Mouse (Mus musculus) cerebellum, adult 8-10 months (tissue): Measurements from ENCODE around the gene Noxa1.

Experiments
- DNase-seq: peaks from one replicate; pipeline ENCODE4 v3.0.0; 2022

Gene Noxa1

DNA sequence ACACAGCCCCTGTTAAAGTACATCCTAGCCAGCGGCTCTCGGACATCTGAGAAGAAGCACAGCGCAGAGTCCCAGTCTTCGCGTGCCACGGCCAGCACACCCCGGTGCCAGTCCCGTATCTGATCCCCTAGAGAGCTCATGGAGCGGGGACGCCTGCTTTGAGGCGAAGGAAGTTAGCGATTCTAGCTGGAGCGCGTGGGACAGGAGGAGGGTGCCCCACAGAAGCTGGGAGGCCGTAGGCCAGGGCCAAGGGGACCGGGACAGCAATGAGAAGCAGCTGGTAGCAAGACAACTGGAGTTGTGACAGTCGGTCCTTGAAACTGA, 202 bp downstream of the Noxa1 start:
- no peak for DNase-seq

DNA sequence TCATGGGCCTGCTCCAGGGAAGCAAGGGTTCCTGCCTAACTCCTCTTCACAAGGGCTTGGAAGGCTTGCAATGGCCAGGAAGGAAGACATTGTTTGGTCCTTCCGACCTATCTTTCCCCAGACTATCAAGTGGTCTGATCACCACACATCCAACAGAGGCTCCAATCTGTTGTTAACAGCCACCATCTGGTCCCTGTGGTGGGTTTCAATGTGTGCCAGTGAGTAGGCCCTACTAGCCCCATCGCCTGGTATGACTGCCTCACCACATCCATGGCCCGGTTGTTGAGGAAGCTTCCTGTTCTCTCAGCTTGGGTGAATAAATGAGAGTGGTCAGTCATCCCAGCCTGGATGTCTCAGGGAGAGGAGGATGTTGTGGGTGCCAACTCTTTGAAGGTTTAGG, 6.3 kb downstream of the Noxa1 start:
- DNase-seq = no peak

DNA sequence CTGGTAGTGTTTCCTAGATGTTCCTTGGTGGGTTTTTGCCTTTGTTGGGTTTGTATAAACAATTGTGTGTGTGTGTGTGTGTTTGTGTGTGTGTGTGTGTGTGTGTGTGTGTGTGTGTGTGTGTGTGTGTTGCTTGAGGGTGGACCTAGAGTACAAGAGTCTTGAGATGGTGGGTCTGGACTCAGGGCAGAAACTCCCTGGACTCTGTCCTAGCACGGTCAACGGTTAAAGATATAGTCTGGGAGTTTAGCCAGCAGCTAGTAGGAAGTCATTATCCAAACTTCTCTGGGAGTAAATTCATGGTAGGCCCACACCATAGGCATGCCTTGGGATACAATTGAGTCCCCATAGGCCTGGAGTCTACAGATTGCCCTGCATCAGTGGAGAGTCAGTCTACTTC, 7.1 kb downstream of the Noxa1 start:
- no peak for DNase-seq

DNA sequence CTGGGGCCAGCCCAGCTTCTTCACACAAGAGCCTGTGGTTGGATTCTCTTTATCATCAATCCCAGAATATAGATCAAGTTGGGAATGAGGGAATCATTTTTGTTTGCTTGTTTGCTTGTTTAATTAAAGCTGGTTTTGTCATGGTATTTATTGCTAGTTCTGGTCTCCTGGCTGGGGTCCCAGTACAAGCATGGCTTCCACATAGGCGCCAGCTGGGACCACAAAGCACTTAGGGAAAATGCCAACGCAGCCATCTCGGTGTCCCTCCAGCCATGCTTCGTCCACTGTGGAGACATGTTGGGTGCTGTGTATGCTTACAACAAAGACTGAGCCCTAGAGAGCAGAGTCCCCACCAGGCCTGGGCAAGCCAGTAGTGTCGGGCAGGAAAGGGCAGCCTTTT, 9.4 kb downstream of the Noxa1 start:
- no peak for DNase-seq

DNA sequence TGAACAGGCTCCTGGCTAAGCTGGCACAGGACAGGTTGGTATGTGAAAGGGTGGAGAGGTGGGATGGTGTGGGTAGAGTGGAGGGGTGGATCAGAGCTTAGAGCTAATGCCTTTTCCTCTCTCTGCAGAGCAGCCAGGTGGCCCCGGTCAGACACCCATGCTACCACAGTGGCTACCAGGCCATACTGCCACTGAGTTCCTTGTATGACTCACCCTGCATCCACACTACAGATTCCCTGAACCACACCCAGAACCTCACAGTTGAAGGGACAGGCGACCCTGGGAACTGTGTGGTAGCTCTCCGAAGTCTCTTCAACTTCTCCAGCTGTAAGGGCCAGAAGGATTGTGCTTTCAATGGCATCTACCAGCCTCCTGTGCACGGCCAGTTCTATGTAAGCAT, 11.3 kb downstream of the Noxa1 start:
- no peak for DNase-seq

DNA sequence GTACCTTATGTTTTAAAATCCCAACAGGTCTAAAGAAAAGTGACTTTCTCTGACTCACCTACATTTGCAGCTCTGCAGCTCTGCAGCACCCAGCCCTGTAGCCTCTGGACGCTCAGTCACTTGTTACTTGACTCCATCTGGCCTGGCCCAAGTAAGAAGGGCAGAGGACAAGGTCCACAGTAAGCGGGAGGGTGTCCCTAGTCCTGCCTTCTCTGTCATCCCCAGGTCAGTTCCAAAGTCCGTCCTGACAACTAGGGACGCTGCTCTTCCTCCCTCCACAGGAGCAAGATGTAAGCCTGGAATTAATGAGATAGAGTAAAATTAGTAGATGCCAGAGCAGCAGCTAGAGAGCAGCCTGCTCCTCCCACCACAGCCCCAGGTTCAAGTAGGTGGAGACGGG, 14.9 kb downstream of the Noxa1 start, which contains the start of gene Entpd8:
Gene Entpd8, plus strand, starts transcription at position 229 of the 400 bp plus-strand sequence.
- no peak for DNase-seq

DNA sequence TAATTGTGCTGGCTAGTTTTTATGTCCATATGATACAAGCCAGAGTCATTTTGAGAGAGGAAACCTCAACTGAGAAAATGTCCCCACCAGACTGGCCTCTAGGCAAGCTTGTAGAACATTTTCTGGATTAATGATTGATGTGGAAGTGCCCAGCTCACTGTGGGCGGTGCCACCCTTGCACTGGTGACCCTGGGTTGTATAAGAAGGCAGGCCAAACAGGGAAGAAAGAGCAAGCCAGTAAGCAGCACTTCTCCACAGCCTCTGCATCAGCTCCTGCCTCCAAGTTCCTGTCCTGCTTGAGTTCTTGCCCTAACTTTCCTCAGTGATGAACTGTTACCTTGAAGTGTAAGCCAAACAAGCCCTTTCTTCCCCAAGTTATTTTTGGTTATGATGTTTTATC, 16.0 kb downstream of the Noxa1 start:
- DNase-seq = no peak

DNA sequence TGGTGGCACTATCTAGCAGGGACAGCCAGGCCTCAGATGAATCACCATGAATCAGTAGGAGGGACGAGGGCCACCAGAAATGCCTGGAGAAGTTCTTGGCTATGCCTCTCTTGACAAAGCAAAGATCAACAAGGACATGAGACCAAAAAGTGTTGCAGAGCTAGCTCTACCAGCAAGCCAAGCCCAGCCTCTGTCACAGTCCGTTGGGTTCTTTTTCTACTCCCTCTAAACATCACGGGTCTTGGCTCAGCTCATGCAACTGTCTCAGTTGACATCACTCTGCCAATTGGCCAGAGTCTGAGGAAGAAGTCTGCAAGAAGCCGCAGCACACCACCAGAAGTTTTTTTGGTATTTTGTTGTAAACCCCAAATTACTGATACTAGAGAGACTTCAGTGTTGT, 19.4 kb downstream of the Noxa1 start:
- DNase-seq = no peak

DNA sequence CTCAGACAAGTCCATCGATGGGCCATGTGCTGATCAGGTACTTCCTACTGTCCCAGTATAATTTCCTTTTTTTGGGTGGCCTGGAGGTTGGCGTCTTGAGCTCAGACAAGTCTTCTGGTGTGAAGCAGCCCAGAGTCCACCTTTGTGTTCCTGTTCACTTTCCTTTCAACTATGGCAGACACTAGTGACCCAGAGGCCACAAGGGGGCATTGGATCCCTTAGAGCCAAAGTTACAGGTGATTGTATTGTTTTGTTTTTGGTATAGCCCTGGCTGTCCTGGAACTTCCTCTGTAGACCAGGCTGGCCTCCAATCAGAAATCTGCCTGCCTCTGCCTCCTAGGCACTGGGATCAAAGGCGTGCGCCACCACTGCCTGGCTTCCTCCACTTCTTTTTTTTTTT, 22.6 kb downstream of the Noxa1 start:
- DNase-seq = no peak

DNA sequence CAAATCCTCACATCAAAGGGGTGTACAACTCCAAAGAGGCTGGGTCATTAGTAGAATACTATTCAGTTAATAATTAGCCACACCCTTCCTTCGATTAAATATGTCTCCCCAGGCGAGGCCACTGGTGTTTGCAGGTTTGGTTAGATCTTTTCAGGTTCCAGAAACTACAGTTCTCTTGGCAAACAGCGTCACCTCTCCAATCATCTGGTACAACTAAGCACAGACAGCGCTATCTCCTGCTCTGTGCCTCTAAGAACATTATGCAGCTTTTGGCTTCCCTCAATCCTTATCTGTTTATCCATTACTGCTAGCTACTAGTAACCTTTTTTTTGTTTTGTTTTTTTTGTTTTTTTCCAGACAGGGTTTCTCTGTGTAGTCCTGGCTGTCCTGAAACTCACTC, 25.4 kb downstream of the Noxa1 start:
- no peak for DNase-seq

DNA sequence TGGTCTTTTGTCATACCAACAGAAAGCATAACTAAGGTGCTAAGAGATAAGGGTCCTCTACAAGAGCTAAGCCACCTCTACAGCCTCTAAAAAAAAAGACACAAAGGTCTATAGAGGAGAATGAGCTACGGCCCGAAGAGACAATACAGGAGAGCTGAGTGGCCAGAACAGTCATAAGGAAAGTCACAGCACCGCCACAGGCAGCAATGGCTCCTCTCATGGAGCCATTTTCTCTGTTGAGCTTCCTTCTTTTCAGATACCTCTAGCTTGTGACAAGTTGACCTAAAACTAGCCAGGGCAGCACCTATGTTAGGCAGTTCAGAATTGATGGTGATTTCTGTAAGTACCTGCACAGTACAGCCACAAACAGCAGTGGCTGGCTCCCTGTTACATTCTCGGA, 28.4 kb downstream of the Noxa1 start:
- DNase-seq = no peak

DNA sequence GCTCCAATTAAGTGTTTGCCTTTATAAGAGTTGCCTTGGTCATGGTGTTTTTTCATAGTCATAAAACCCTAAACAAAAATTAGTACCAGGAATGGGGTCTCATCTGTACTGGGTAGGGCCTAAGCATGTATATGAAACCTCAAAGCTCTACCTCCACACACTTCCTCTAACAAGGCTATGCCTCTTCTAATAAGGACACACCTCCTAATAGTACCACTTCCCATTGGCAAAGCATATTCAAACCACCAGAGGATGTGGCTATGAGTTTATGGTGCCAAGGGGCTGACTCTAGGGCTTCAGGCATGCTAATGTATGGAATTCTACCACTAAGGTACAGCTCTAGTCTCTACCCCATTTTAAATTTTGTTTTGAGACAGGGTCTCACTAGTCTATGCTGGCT, 29.4 kb downstream of the Noxa1 start:
- DNase-seq = no peak

DNA sequence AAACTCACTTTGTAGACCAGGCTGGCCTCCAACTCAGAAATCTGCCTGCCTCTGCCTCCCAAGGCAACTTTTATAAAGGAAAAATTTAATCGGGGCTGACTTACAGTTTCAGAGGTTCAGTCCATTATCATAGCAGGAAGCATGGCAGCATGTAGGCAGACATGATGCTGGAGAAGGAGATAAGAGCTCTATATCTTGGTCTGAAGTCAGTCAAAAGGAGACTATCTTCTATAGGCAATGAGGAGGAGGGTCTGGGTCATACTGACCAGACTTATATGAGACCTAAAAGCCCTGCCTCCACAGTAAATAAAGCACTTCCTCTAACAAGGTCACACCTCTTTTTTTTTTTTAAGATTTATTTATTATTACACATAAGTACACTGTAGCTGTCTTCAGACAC, 30.7 kb downstream of the Noxa1 start:
- DNase-seq = no peak

DNA sequence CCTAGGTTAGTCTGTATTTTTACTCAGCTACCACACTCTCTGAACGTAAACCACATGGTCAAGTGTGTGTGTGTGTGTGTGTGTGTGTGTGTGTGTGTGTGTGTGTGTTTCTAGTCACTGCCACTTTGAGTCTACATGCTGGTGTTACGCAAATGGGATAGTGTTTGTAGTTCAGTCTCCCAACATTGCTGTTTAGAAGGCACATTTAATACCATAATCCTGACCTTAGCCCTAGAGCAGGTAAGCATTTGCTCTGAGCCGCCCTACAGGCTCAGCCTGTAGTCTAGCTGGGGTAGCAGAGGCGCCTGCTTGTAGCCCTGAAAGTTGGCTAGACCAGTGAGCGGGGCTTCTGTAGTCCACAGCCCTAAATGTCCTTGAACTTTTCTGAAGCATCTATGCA, 31.4 kb downstream of the Noxa1 start:
- DNase-seq = no peak

DNA sequence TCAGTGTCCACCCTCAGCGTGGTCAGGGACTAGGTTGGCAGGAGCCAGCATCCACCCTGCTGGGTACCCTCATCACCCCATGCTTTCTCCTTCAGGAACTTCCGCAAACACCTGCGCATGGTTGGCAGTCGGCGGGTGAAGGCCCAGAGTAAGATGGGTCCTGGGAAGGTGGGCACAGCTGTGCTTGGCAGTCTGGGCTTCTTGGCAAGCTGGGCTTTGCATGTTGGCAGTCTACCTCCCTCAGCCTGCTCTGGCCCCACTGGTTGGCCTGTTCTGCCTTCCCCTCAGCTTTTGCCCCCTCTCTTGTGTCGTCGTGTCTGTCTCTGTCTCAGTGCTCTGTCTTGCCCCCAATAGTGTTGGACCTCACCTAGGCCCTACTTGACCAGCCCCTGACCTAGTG, 36.0 kb downstream of the Noxa1 start:
- DNase-seq = no peak

DNA sequence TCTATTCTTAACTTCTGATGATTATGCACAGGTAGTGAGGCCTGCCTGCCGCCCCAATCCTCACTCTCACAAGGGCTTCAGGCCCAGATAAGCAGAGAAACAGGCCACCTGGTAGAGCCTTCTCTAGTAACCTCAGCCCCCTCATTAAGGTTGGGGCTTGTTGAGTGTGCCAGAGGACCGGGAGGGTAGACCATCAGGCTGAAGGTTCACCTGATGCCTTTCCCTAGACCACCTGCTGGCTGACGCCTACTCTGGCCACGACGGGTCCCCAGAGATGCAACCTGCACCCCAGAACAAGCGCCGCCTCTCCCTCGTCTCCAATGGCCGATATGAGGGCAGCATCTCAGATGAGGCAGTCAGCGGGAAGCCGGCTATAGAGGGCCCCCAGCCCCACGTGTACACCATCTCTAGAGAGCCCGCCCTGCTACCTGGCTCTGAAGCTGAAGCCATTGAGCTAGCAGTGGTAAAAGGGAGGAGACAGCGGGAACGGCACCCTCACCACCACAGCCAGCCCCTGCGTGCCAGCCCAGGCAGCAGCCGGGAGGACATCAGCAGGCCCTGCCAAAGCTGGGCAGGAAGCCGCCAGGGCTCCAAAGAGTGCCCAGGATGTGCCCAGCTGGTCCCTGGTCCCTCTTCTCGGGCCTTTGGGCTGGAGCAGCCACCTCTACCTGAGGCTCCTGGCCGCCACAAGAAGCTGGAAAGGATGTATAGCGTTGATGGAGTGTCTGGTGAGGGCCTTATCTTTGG, 39.4 kb downstream of the Noxa1 start:
- DNase-seq = no peak

DNA sequence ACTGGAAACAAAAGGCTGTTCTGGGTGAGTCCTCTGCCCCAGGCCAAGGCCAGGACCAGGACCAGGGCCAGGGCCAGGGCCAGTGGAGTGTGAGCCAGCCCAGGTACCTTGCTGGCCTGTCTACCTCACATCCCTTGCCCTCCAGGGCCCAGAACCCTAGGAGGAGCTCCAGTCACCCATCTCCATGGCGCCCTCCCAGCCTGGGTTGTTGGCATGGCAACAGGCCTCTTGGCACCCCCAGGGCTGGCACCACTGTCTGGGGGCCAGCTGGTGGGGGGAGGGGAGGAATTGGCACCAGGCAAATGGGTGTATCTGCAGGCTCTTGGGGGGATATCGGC, 39.9 kb downstream of the Noxa1 start:
- DNase-seq = peak; percentile 48

DNA sequence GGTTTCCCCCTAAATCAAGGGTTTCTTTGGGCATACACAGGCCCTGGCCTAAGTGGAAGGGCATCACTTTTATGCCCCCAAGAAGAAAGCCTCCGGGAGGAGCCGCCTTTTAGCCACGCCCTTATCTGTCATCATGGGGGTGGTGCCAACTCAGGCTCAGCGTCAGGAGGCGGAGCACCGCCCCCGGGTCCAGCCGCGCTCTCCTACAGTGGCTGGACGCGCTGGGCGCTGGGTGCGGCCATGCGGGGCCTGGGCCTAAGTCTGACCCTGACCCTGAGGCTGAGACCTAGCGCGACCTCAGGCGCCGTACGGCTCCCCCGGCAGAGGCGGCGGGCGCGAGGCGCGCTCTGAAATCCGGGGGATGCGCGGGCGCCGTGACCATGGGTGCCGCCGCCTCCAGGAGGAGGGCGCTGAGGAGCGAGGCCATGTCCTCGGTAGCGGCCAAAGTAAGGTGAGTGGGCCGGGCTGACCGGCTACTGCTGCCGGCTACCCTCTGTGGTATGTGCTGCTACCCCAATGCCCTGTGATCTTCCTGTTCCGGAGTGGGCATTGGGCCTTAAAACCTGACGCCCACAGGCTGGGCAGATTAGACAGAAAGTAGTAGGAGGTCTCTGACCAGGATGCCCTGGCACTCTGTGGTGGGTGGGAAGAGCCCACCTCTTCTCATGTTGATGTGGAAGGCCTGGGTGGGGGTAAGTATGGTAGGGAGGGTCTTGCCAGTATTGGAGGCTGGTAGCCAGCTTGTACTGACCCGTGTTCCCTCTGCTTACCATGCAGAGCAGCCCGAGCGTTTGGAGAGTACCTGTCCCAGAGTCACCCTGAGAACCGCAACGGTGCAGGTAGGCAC, 40.5 kb downstream of the Noxa1 start, which contains the start of gene Nsmf:
Gene Nsmf, plus strand, starts transcription at position 135 of the 847 bp plus-strand sequence.
- peak; percentile 81 for DNase-seq

DNA sequence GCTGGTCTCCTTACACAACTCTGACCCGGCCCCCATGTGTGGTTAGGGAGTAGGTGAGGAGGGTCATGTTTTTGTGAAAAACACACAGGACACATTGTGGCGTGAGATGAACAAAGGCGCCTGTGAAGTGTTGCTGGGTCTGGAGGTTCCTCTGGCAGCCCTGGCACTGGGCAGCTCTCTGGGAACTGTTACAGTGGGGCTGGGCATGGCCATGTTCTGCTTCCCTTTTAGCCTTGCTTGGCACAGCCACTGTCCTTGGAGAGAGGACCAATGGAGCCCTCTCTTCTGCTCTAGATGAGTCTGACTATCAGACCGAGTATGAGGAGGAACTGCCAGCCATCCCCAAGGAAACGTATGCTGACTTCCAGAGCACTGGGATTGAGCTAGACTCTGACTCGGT, 41.8 kb downstream of the Noxa1 start:
- DNase-seq = no peak

DNA sequence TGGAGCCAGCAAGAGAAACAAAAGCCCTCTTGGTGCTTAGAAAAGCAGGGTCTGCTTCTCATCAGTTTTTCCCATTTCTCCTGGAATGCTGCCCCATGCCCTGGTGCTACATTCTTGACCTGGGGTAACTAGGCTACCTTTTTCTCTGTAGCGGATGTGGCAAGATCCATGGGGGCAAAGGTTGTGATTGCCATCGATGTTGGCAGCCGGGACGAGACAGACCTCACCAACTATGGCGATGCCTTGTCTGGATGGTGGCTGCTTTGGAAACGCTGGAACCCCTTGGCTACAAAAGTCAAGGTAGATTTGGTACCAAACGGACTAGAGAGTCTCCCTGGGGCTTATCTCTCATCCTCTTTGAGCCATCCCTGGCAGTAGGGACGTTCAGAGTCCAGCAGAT, 43.5 kb downstream of the Noxa1 start:
- DNase-seq = no peak

DNA sequence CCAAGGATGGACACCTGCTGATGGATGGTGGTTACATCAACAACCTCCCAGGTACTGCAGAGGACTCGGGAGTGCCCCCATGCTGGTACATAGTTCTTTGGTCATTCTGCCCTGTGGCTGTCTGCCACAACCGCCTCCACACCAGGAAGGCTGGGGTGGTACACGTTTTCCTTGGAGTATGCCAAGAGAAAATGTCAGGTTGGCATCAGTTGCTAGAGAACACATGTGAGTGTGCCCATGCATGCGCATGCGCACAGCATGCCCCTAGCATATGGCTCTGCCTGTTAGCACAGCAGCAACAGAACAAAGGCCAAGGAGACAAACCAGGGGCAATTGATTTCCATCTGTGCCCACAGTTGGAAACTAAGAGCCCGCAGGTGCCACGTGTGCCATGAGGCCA, 44.0 kb downstream of the Noxa1 start:
- peak; percentile 71 for DNase-seq

DNA sequence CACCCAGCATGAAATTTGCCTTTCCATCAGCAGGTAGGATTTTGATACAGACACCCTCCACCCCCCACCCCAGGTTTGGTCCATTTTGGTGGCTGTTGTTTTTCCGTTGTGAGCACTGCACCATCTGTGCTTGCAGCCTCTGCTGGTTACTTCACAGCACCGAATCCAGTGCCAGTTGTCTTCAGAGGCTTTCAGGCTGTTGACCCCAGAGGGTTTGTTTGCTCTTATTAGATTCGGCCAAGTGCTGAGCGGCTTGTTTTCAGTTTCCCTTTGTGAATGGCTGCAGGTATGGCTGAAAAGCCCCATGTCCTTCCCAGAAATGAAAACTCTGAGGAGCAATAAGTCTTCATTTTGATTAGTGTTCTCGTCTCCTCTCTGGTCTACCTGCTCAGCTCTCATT, 54.9 kb downstream of the Noxa1 start:
- DNase-seq = no peak
